Mouse (Mus musculus) spleen, postnatal 14 days (tissue): ENCODE results near the gene Tex14.
"Not testable (repeated sequence)": the region's sequence is repeated elsewhere in the genome, so short reads cannot be mapped to it uniquely, and the experiment has no call there.

Source experiments
- DNase-seq, 2 experiments: peaks; one replicate each; pipeline ENCODE4 v3.0.0; 2021 to 2022; ENCODE audit warnings: low spot score in 2 of 2

Gene Tex14

DNA sequence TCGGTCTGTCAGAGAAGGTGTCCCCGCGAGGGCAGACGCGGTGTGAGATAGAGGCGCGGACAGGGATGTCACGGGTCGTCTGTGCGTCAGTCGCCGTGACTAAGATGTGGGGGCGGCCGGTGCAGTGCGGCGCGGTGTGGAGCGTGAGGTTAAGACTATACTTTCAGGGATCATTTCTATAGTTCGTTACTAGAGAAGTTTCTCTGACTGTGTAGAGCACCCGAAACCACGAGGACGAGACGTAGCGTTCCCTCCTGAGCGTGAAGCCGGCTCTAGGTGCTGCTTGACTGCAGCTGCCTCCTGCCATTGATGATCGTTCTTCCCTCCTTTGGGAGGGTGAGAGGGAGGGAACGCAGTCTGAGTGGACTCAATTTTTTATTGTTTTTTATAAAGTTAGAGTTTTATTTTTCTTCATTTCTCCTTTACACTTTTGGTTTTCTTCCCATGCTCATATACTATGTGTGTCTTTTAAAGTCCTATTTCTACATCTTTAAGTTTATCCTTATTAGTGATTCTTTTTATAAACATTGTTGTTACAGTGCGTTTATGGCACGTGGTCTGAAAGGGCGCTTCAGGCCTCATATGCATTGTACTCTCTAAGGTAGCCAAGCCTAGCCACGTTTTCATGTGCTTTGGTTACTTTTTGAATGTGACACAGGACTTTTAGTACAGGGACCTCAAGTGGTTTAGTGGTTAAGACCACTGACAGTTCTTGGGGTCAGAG is 43.8 kb downstream of the Tex14 start:
- peak in 1 of 2 experiments; percentile 41 for DNase-seq

DNA sequence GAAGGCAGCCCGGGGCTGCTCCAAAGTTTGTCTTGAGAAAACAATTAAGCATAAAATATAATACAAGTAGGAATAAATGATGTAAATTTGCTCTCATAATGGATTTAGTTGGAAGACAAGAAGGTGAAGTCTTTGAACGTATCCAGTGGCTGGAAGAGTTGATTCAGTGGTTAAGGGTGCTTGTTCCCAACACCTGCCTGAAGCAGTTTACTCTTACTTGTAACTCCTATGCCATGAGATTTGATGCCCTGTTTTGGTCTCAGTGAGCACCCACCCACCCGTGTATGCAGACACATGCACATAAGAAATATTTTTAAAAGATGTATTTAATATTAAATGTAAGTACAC is 44.3 kb downstream of the Tex14 start:
- DNase-seq, result no peak

DNA sequence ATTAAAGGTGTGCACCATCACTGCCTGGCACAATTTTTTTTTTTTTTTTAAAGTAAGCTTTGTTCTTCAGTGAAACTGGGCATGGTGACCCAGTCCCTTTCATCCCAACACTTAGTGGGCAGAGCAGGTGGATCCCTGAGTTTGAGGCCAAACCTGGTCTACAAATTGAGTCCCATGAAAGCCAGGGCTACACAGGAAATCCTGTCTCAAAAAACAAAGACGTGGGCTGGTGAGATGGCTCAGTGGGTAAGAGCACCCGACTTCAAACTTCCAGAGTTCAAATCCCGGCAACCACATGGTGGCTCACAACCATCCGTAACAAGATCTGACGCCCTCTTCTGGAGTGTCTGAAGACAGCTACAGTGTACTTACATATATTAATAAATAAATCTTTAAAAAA is 45.0 kb downstream of the Tex14 start:
- DNase-seq, result not testable (repeated sequence)

DNA sequence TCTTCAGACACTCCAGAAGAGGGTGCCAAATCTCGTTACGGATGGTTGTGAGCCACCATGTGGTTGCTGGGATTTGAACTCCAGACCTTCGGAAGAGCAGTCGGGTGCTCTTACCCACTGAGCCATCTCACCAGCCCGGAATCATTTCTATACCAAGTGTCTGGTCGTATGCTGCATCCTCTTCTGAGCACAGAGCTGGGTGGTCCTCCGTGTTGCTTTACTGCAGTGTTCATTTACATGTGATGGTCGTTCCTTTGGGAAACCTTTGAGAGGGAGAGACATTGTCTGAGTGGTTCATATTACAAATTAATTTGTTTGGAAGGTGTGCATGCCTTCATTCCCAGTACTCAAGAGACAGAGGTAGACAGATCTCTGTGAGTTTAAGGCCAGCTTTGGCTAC is 47.9 kb downstream of the Tex14 start:
- not testable (repeated sequence) for DNase-seq

DNA sequence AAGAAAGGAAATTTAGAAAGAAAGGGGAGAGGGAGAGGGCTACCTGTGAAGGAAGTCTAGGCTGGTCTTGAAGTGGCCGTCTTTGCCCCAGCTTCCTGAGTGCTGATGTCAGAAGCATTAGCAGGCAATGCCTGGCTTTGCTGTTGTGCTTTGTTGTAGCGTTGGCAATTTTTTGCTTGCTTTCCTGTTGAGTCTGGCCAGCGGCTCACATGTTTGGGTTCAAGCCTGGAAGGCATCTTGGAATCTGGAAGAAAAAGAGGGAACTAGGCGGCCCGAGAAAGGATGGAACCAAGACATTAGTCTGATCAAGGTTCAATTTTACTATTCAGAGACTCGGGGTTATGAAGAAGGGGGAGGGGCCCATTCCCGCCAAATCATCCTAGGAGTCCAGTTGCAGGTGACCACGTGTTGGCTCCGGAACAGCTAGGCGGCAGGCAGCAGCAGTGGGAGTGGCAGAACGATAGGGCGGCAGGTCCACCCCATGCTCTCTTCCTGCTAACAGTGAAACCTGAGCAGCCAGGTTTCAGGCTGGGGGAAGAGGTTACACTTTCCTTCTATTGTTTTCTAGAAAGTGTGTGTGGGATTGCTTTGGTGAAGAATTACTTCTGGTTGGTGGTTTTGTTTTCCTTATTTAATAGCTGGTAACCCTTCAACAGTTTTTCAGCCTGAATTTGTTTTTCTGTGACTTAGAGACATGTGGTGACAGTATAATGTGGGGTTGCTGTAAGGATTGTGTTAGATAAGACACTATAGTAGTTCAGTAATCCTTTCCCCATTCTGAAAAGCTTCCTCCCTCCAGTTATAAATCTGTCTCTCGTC is 48.6 kb downstream of the Tex14 start:
- no peak for DNase-seq

DNA sequence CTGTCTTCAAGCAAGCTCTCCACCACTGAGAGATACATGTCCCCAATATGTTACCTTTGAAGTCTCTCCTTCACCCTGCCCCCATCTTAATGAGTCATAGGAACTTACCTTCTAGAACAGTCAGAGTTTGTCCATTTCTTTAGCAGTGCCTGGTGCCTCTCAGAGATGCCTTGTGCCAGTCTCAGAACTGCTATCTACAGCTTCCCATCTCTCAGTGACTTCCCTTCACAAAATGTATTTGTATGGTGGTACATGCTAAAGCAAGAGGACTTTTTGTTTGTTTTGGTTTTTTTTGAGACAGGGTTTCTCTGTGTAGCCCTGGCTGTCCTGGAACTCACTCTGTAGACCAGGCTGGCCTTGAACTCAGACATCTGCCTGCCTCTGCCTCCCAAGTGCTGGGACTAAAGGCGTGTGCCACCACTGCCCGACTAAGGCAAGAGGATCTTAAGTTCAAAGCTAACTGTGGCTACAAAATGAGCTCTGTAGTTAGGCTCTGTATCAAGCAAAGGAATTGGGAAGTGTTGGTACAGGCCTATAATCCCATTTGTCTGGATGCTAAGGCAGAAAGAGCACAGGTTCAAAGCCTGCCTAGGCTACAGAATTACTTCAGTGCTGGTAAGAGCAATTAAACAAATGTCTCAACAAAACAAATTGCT is 49.3 kb downstream of the Tex14 start:
- no peak for DNase-seq

DNA sequence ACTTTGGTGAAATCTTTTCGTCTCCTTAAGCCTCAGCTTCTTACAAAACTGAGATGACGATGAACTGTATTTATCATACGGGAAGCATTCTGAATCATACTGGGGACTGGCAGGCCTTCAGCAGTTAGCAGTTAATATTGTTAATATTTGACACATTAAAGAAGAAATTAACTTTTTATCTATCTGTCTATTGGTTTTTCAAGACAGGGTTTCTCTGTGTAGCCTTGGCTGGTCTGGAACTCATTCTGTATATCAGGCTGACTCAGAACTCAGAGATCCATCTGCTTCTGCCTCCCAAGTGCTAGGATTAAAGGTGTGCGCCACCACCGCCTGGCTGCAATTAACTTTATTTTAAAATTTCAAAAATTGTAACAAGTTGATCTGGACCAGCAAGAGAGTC is 50.7 kb downstream of the Tex14 start:
- no peak for DNase-seq

DNA sequence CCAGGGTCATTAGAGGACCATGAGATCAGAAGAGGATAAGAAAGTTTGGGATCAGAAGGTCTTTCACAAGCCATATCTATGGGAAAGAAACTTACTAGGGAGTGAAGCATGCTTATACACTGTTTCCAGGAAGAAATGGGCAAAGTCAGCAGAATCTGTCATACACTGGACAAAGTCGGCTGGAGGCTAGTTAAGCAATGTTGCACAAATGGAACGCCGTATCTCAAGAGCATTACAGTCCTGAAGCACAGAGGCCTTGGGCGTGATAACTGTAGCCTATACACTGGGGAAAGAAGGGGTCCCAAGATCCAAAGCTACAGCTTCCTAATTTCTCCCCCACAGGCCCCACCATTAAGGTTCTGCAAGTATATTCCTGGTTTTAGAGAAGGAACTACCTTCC is 51.1 kb downstream of the Tex14 start:
- DNase-seq, result no peak

DNA sequence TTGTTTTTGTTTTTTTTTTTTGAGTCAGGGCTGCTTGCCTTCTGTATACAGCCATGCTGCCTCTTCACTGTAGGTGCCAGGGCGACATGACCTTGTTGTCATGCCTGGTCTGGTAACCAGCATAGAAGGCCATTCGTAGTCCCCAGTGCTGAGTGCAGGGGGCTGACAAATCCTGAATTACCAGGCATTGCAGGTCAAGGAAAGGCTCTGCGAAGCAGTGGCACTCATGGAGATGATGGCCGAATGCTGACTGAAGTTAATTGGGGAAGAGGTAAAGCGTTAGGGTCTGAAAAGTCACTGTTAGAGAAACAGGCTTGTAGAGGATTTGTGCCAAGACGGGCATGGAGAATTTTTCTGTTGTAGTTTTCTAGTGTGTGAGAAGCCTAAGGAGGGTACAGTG is 55.7 kb downstream of the Tex14 start:
- DNase-seq, result no peak

DNA sequence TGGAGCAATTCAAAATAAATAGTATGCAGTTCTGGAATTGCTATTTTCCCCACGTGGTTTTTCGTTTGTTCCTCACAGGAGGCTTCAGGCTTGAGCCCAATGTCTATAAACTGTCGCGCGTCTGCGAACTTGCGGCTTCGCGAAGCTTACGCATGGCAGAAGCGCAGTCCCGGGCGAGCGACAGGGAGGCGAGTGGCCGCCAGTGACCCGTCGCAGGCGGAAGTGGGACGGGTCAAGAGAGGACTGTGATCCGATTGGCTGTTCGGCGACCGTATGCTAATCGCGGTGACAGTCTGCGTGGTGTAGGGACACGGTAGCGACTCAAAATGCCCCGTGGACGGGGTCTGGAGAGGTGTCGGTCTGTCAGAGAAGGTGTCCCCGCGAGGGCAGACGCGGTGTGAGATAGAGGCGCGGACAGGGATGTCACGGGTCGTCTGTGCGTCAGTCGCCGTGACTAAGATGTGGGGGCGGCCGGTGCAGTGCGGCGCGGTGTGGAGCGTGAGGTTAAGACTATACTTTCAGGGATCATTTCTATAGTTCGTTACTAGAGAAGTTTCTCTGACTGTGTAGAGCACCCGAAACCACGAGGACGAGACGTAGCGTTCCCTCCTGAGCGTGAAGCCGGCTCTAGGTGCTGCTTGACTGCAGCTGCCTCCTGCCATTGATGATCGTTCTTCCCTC is 57.1 kb downstream of the Tex14 start:
- peak; percentile 67 to 76 for DNase-seq

DNA sequence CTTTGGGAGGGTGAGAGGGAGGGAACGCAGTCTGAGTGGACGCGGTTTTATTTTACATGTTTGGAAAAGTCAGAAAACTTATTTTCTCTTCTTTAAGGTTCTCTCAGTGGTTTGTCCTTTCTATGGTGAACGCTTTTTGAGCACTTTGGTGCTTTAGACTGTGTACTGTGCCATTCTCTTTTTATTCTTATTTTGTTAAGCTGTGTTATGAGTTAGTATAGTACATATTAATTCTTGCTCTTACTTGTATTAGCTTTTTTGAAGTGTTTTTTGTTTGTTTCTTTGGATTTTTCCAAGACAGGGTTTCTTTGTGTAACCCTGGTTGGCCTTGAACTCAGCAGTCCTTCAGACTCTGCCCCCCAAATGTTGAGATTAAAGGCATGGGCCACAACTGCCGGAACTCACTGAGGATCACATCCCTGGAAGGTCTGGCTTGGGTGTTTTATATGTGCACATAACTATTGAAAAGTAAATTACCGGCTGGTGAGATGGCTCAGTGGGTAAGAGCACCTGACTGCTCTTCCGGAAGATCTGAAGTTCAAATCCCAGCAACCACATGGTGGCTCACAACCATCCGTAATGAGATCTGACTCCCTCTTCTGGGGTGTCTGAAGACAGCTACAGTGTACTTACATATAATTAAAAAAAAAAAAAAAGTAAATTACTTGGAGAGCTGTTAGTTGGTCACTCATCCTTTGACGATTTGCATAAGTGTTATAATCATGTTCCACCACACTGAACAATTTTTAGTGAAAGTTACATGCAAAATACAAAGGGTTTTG is 57.8 kb downstream of the Tex14 start:
- peak in 1 of 2 experiments; percentile 48 for DNase-seq

DNA sequence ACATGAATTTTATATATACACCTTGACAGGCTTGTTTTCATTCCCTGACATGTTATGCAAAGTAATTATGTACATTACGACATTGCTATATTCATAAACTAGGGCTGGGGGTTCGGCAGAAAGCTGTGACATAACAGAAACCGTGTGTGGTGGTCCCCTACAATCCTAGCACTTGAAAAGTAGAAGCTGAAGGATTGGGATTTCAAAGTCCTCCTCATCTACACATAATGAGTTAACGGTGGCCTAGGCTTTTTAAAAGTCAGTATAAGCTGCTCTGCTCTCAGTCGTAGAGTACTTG is 58.3 kb downstream of the Tex14 start:
- no peak for DNase-seq

DNA sequence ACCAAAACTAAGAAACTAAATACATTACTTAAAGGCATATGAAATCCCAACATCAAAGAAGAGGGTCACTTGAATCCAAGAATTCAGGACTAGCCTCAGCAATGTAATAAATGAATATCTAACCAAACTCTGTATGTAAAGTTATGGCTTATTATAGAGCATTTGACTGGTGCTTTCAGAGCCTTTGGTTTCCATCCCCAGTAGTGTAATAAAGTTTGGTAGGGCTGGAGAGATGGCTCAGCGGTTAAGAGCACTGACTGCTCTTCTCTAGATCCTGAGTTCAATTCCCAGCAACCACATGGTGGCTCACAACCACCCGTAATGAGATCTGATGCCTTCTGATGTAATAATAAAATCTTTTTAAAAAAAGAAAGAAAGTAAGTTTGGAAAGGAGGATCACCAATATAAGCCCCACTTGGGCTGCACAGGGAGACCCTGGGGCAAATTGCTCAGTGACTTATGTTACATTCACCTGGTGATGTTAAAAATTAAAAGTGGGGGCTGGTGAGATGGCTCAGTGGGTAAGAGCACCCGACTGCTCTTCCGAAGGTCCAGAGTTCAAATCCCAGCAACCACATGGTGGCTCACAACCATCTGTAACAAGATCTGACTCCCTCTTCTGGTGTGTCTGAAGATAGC is 59.0 kb downstream of the Tex14 start:
- not testable (repeated sequence) for DNase-seq

DNA sequence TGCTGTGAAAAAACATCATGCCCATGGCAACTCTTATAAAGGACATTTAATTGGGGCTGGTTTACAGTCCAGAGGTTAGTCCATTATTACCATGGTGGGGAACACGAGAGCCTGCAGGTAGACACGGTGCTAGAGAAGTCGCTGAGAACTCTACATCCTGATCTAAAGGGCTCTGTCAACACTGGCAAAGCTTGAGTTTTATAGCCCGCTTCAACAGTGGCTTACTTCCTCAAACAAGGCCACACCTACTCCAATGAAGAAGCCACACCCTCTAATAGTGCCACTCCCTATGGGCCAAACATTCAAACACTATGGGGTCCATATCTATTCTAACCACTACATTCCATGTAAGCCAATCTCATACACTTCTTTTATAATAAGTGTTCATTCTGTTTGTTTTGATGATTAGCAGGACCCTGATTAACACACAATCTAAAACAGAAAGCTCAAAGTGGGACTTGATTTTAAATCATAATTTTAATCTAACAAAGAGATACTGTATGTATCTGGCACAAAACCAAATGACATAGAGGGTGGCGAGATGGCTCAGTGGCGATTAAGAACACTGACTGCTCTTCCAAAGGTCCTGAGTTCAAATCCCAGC is 61.2 kb downstream of the Tex14 start:
- no peak for DNase-seq

DNA sequence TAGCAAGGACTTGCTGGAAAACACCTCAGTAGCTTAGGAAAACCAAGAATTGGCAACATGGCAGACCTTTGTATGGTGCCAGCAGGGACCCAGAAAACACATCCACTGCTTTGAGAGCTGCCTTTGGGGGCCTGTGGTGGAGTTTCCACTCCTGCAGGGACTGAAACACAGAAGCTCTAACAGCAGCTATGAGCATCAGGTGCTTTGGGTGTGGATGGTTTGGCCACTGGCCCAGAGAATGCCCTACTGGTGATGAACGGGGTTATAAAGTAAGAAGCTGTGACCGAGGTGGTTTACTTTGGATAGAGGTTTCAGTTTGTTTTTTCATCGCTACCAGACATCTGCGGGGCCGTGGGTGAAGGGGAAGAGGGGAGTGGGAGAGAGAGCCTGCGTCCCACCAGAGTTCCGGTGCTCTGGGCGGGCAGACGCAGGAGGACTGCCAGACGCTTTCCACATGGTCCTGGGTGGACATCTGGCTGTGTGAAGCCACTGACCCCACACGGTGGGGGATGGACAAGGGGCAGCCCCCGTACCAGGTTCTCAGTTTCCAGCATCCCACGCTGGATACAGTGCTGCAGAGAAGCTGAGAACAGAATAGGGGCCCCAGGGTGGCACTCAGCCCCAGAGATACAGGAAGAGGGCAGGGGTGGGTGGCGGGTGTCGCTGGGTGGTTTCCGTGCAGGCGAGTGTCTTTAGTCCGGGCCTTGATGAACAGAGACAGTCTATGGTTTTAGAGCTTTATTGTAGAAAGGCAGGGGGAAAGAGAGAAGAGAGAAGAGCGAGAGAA is 62.8 kb downstream of the Tex14 start:
- peak in 1 of 2 experiments; percentile 41 for DNase-seq

DNA sequence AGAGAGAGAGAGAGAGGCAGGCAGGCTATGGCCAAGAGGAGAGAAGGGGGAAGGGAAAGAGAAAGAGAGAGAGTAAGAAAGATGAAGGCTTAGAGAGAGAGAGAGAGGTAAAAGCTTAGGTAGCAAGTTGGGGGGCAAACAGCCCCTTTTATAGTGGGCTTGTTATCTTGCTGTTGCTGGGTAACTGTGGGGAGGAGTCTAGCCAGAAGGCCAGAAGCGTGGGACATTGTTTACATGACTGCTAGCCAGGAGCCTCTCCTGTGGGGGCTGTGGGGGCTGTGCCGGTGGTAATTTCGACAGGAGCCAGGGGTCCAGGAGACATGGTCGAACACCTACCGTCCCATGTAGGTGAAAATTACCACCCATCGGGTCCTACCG is 63.4 kb downstream of the Tex14 start:
- no peak for DNase-seq

DNA sequence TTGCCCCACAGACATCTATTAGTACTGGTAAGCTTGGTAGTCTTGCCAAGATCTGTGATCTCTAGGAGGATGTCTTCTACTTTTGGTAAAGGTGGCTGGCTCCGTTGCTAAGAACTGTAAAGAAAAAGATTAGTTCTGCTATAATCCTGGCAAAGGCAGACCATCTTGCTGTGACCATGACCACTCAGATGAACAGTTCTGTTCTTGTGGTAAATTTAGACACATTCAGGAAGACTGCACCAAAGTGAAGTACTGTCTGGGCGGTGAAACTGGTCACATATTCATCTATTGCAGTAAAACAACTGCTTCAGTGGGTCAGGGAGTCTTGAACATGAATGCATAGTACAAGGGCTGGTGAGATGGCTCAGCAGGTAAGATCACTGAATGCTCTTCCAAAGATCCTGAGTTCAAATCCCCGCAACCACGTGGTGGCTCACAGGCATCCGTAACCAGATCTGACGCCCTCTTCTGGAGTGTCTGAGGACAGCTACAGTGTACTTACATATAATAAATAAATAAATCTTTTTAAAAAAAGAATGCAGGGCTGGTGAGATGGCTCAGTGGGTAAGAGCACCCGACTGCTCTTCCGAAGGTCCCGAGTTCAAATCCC is 63.9 kb downstream of the Tex14 start:
- DNase-seq, result no peak

DNA sequence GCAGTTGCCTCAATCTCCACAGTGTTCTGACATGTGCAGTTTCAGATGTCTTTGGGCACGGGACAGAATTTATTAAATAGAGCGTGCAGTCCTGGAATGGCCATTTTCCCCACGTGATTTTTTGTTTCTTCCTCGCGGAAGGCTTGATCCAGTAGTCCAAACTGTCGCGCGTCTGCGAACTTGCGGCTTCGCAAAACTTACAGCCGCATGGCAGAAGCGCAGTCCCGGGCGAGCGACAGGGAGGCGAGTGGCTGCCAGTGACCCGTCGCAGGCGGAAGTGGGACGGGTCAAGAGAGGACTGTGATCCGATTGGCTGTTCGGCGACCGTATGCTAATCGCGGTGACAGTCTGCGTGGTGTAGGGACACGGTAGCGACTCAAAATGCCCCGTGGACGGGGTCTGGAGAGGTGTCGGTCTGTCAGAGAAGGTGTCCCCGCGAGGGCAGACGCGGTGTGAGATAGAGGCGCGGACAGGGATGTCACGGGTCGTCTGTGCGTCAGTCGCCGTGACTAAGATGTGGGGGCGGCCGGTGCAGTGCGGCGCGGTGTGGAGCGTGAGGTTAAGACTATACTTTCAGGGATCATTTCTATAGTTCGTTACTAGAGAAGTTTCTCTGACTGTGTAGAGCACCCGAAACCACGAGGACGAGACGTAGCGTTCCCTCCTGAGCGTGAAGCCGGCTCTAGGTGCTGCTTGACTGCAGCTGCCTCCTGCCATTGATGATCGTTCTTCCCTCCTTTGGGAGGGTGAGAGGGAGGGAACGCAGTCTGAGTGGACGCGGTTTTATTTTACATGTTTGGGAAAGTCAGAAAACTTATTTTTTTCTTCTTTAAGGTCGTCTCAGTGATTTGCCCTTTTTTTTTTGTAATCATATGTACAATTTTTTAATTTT is 66.2 kb downstream of the Tex14 start:
- peak; percentile 40 to 62 for DNase-seq

DNA sequence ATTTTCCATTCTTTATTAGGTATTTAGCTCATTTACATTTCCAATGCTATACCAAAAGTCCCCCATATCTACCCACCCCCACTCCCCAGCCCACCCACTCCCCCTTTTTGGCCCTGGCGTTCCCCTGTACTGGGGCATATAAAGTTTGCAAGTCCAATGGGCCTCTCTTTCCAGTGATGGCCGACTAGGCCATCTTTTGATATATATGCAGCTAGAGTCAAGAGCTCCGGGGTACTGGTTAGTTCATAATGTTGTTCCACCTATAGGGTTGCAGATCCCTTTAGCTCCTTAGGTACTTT is 66.8 kb downstream of the Tex14 start:
- DNase-seq, result not testable (repeated sequence)
